Comparison of ENCODE assay signal across 8 mouse cellular contexts in the genomic region with DNA sequence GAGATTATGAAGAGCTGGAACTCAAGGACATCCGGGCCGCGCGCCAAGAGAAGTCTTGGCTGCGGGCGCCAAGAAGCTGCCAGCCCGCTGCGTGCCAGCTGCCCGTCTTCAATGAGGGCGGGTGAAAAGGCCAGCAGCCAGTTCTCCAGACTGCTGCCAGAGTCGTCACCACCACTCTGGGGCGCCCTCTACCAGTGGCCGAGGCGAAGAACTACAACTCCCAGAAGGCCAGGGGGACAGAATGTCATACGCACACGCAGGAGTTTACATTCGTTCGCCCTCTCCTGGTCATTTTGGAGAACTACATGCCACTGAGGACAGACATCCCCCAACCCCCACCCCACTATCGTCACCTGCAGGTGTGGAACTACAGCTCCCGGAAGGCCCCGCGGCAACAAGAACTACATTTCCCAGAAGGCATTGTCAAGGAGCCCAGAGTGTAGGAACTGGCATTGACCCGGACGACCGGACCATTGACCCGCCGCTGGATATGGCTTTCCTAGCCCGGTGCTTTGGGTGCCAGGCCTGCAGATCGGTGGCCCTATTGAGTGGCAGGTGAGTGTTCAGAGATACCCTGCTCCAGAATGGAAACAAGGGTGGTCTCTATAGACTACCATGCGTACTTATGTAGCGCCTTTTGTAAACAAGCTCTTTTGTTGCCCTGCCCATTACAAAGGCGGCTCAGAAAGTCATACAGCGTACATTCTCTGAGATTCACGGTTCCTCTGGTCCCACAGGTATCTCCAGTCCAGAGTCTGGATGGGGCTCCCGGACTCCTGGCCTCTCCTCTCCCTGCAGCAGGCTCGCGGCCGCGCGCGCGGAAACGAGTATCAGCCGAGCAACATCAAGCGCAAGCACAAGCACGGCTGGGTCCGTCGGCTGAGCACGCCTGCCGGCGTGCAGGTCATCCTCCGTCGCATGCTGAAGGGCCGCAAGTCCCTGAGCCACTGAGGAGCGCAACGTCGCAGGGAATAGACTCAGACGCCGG. TPM values are rescaled to one million over a fixed set of nuclear protein-coding genes. Genes with fewer than 3 reads are reported as not detected.
DNase-seq lines count a peak whose midpoint lies in the region; ATAC-seq and TF ChIP-seq lines count a peak whose summit lies in the region.

A gene (plus strand): TSS at position 447 of the 988 bp plus-strand sequence.

- peak; percentile 100 for DNase-seq in c-Kit-positive CD71-positive TER-119-positive erythroid progenitor cells, embryonic 14.5 days (ENCODE audit: low spot score)
- peak; percentile 98 for DNase-seq in heart, postnatal 0 days (ENCODE audit: low spot score)
- peak; percentile 96 to 97 for DNase-seq in kidney, postnatal 4 days

- H3K9me3 ChIP-seq in E14TG2a.4 (ENCODE audit: low read length) = no peaks in the 10 kb centered on the region
- no peaks in the 10 kb centered on the region for H3K9me3 ChIP-seq in forebrain, embryonic 12.5 days
- H3K9me3 ChIP-seq in heart, postnatal 0 days (replicated peaks; ENCODE audit: control insufficient read depth, low read length) = no peaks in the 10 kb centered on the region
- H3K9me3 ChIP-seq in liver, embryonic 16.5 days (replicated peaks; ENCODE audit: control insufficient read depth, low read length) = no peaks in the 10 kb centered on the region
- H3K9me3 ChIP-seq in neural tube, embryonic 13.5 days = no peaks in the 10 kb centered on the region

- peak; percentile 77 for ATAC-seq in forebrain, embryonic 12.5 days (ENCODE audit: low FRiP score)
- peak; percentile 82 for ATAC-seq in heart, postnatal 0 days (ENCODE audit: insufficient read depth, low read depth)
- ATAC-seq in liver, embryonic 16.5 days (ENCODE audit: low read depth) = peak; percentile 75
- ATAC-seq in neural tube, embryonic 13.5 days (ENCODE audit: low read depth) = peak; percentile 70

- under 1% methylated on average over 59 of the region's 59 CpGs for WGBS in forebrain, embryonic 12.5 days
- WGBS in heart, postnatal 0 days = under 1% methylated on average over 59 of the region's 59 CpGs
- WGBS in liver, embryonic 16.5 days (ENCODE audit: insufficient replicate concordance) = under 1% methylated on average over 59 of the region's 59 CpGs
- under 1% methylated on average over 59 of the region's 59 CpGs for WGBS in neural tube, embryonic 13.5 days

- peak; percentile 42 for TF ChIP-seq POLR2A in testis, adult 2 months (IDR thresholded peaks at IDR 0.05; ENCODE audit: control insufficient read depth, low read depth, low read length)

- H3K4me3 ChIP-seq in E14TG2a.4 (replicated peaks; ENCODE audit: low read length) = peak within 1 kb of the TSS; percentile 90
- peak within 1 kb of the TSS; percentile 80 for H3K4me3 ChIP-seq in forebrain, embryonic 12.5 days (replicated peaks)
- peak within 1 kb of the TSS; percentile 75 for H3K4me3 ChIP-seq in heart, postnatal 0 days (ENCODE audit: low read depth, low read length)
- H3K4me3 ChIP-seq in liver, embryonic 16.5 days (ENCODE audit: low read depth, low read length) = peak within 1 kb of the TSS; percentile 90
- peak within 1 kb of the TSS; percentile 89 for H3K4me3 ChIP-seq in neural tube, embryonic 13.5 days
- H3K4me3 ChIP-seq in testis, adult 2 months (ENCODE audit: control insufficient read depth, low read depth, low read length) = peak within 1 kb of the TSS; percentile 97

- H3K27me3 ChIP-seq in E14TG2a.4 (ENCODE audit: insufficient read depth, low read length) = peaks cover 33% of the 10 kb centered on the region
- no peaks in the 10 kb centered on the region for H3K27me3 ChIP-seq in forebrain, embryonic 12.5 days
- no peaks in the 10 kb centered on the region for H3K27me3 ChIP-seq in heart, postnatal 0 days (ENCODE audit: control insufficient read depth, insufficient read depth, low read length)
- H3K27me3 ChIP-seq in liver, embryonic 16.5 days (ENCODE audit: control insufficient read depth, insufficient read depth, low read depth, low read length) = no peaks in the 10 kb centered on the region
- no peaks in the 10 kb centered on the region for H3K27me3 ChIP-seq in neural tube, embryonic 13.5 days
- no peaks in the 10 kb centered on the region for H3K27me3 ChIP-seq in testis, adult 2 months (ENCODE audit: control insufficient read depth, insufficient read depth, low read length)

- peak within 1 kb of the TSS; percentile 87 for H3K9ac ChIP-seq in forebrain, embryonic 12.5 days
- peak within 1 kb of the TSS; percentile 50 for H3K9ac ChIP-seq in heart, postnatal 0 days (replicated peaks; ENCODE audit: low read depth, low read length)
- H3K9ac ChIP-seq in liver, embryonic 16.5 days (ENCODE audit: low read depth, low read length) = peak within 1 kb of the TSS; percentile 87
- H3K9ac ChIP-seq in neural tube, embryonic 13.5 days = peak within 1 kb of the TSS; percentile 93

- TF ChIP-seq EP300 in heart, postnatal 0 days (IDR thresholded peaks at IDR 0.05; ENCODE audit: low read depth) = peak; percentile 86; the same call in 1 of the 2 replicates

- peak within 1 kb of the TSS; percentile 89 for H3K4me2 ChIP-seq in forebrain, embryonic 12.5 days
- peak within 1 kb of the TSS; percentile 87 for H3K4me2 ChIP-seq in heart, postnatal 0 days (ENCODE audit: low read depth, low read length)
- H3K4me2 ChIP-seq in liver, embryonic 16.5 days (ENCODE audit: low read depth, low read length) = peak within 1 kb of the TSS; percentile 98
- peak within 1 kb of the TSS; percentile 91 for H3K4me2 ChIP-seq in neural tube, embryonic 13.5 days

- H3K36me3 ChIP-seq in E14TG2a.4 (ENCODE audit: insufficient read depth, low read length) = peaks cover 21% of the 10 kb centered on the region
- H3K36me3 ChIP-seq in forebrain, embryonic 12.5 days (replicated peaks) = peaks cover 24% of the 10 kb centered on the region
- peaks cover 11% of the 10 kb centered on the region; the same call in 1 of the 2 replicates for H3K36me3 ChIP-seq in heart, postnatal 0 days (replicated peaks; ENCODE audit: control insufficient read depth, insufficient read depth, low read length)
- no peaks in the 10 kb centered on the region; the same call in 1 of the 2 replicates for H3K36me3 ChIP-seq in liver, embryonic 16.5 days (ENCODE audit: control insufficient read depth, insufficient read depth)
- H3K36me3 ChIP-seq in neural tube, embryonic 13.5 days = peaks cover 28% of the 10 kb centered on the region
- H3K36me3 ChIP-seq in testis, adult 2 months (ENCODE audit: control insufficient read depth, insufficient read depth, low read length) = no peaks in the 10 kb centered on the region

- peaks cover 54% of the 10 kb centered on the region for H3K4me1 ChIP-seq in E14TG2a.4 (replicated peaks; ENCODE audit: low read depth, low read length)
- peaks cover 47% of the 10 kb centered on the region for H3K4me1 ChIP-seq in forebrain, embryonic 12.5 days
- peaks cover 14% of the 10 kb centered on the region for H3K4me1 ChIP-seq in heart, postnatal 0 days (ENCODE audit: control insufficient read depth, insufficient read depth)
- H3K4me1 ChIP-seq in liver, embryonic 16.5 days (ENCODE audit: control insufficient read depth, low read depth, low read length) = peaks cover 32% of the 10 kb centered on the region
- peaks cover 50% of the 10 kb centered on the region for H3K4me1 ChIP-seq in neural tube, embryonic 13.5 days (replicated peaks)
- H3K4me1 ChIP-seq in testis, adult 2 months (ENCODE audit: control insufficient read depth, insufficient read depth, low read length) = peaks cover 34% of the 10 kb centered on the region

- peak; percentile 93 for TF ChIP-seq CTCF in E14TG2a.4 (conservative IDR thresholded peaks at IDR 0.05; ENCODE audit: low read length)
- TF ChIP-seq CTCF in heart, postnatal 0 days (IDR thresholded peaks at IDR 0.05; ENCODE audit: low read depth) = peak; percentile 96
- peak; percentile 89 for TF ChIP-seq CTCF in testis, adult 2 months (IDR thresholded peaks at IDR 0.05; ENCODE audit: control insufficient read depth, insufficient read depth, insufficient replicate concordance, low read depth, low read length)

- H3K27ac ChIP-seq in forebrain, embryonic 12.5 days = peak within 1 kb of the TSS; percentile 80
- H3K27ac ChIP-seq in heart, postnatal 0 days (ENCODE audit: low read depth) = peak within 1 kb of the TSS; percentile 93
- peak within 1 kb of the TSS; percentile 81 for H3K27ac ChIP-seq in liver, embryonic 16.5 days (ENCODE audit: low read length)
- peak within 1 kb of the TSS; percentile 87 for H3K27ac ChIP-seq in neural tube, embryonic 13.5 days (replicated peaks)
- peak within 1 kb of the TSS; percentile 94 for H3K27ac ChIP-seq in testis, adult 2 months (ENCODE audit: control insufficient read depth, insufficient read depth, low read depth, low read length)

RNA-seq across cellular contexts. Expression of the gene that starts here (rescaled TPM):
- 207 and 219 TPM in 2 replicates for polyA plus RNA-seq in forebrain, embryonic 12.5 days (2016; fragmentation: Nextera tagmentation; extraction: Ambion mirVana)
- total RNA-seq in heart, postnatal 0 days (2014; rRNA removed; ENCODE audit: low replicate concordance) = 169 and 188 TPM in 2 replicates
- 284 and 320 TPM in 2 replicates for polyA plus RNA-seq in heart, postnatal 0 days (2015; fragmentation: Nextera tagmentation; extraction: Ambion mirVana)
- 87.3 and 88.6 TPM in 2 replicates for polyA plus RNA-seq in liver, embryonic 16.5 days (2015; fragmentation: Nextera tagmentation; extraction: Ambion mirVana)
- polyA plus RNA-seq in neural tube, embryonic 13.5 days (2015; fragmentation: Nextera tagmentation; extraction: Ambion mirVana) = 208 and 237 TPM in 2 replicates
- 14.2 and 19.5 TPM in 2 replicates for polyA plus RNA-seq in testis, adult 2 months (2012; rRNA removed)

Comparison
In these comparisons a context has a peak if more than half of its experiments do, and no peak if none do; other contexts are left out.
1. Peak in every context shown above with its lines: DNase-seq, ATAC-seq, H3K4me3 ChIP-seq and H3K27ac ChIP-seq.